Mouse (Mus musculus) G1E (cell line): Measurements from ENCODE around the gene Lrrc10. TPM values are rescaled to one million over a fixed set of nuclear protein-coding genes. Genes with fewer than 3 reads are reported as not detected.

Source experiments
- ATAC-seq: 2 replicates; pipeline ENCODE4 v1.8.0; 2016; ENCODE audit warnings: mild to moderate bottlenecking; ENCODE audit not compliant: insufficient number of reproducible peaks, poor library complexity, low FRiP score, severe bottlenecking; ENCODE audit errors: extremely low read depth
- DNase-seq: peaks from one replicate; pipeline ENCODE4 v3.0.0; 2012; ENCODE audit warnings: low spot score
- H3K27me3 ChIP-seq: 2 replicates; pipeline ENCODE4 v1.6.1; 2012; ENCODE audit warnings: mild to moderate bottlenecking, low read length, inconsistent platforms; ENCODE audit not compliant: insufficient read depth
- H3K36me3 ChIP-seq: replicated peaks from 2 replicates; pipeline ENCODE3; 2012; ENCODE audit warnings: mild to moderate bottlenecking, inconsistent platforms
- H3K4me1 ChIP-seq: 2 replicates; pipeline ENCODE4 v1.6.1; 2012; ENCODE audit warnings: low read depth, low read length, inconsistent platforms, mixed read lengths; ENCODE audit not compliant: insufficient read depth
- H3K4me3 ChIP-seq: 2 replicates; pipeline ENCODE4 v1.5.1; 2012; ENCODE audit warnings: low read depth, mild to moderate bottlenecking, inconsistent platforms, low read length, moderate library complexity, mixed read lengths
- H3K9me3 ChIP-seq: replicated peaks from 2 replicates; pipeline ENCODE4 v1.6.1; 2012; ENCODE audit warnings: inconsistent platforms
- CTCF ChIP-seq: IDR thresholded peaks from 2 replicates; pipeline ENCODE4 v1.5.1; 2012; ENCODE audit warnings: low read depth, low read length, inconsistent platforms, mixed read lengths
- GATA1 ChIP-seq: IDR thresholded peaks from 2 replicates; pipeline ENCODE4 v1.6.1; 2012; ENCODE audit warnings: borderline replicate concordance, low read length, inconsistent platforms, mixed read lengths
- GATA2 ChIP-seq: IDR thresholded peaks from 2 replicates; pipeline ENCODE4 v1.6.1; 2012; ENCODE audit warnings: low read depth, low read length, inconsistent platforms, borderline replicate concordance
- POLR2AphosphoS5 ChIP-seq: IDR thresholded peaks from 2 replicates; pipeline ENCODE4 v1.6.1; 2012; ENCODE audit warnings: low read depth, low read length, inconsistent platforms; ENCODE audit not compliant: insufficient replicate concordance
- TAL1 ChIP-seq: conservative IDR thresholded peaks from 2 replicates; pipeline ENCODE4 v1.6.1; 2012; ENCODE audit warnings: low read depth, low read length, inconsistent platforms, mixed read lengths
- polyA plus RNA-seq: library from polyadenylated mRNA; stranded (reverse); fragments of >175 nt; gene quantifications from 2 replicates; pipeline ENCODE4 v1.2.3, GENCODE M21; 2012
- total RNA-seq, 2 experiments: library from RNA; stranded (forward) in 1 of 2; stranded (reverse) in 1 of 2; fragments of 200-1000 nt in 1 of 2; fragments of >200 nt in 1 of 2; fragmentation: Nextera tagmentation in 1 of 2; gene quantifications; 2 replicates each; pipeline ENCODE4 v1.2.3; 2014 to 2017

Lrrc10 gene
- total and polyA plus RNA-seq, 3 experiments: 0.04 TPM; not detected in 2

DNA sequence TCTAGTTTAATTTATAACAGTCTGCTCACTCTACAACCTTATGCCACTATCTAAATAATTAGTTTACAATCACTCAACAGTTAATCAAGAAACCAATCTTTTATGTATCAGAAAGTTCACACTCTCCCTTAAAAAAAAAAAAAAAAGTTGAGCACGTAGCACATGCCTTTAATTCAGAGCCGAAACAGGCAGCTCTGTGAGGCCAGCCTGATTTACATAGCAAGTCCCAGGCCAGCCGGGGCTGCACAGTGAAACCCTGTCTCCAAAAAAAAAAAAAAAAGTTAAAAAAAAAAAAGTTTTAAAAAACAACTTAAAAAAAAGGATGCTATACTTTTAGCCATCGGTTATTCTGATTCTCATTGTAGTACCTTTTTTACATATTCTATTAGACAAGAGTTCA, 36.2 kb downstream of the Lrrc10 start:
- Histone ChIP-seq H3K4me3 (no peak overlapping the region), H3K4me1 (peaks cover 14% of the 10 kb centered on the region; the same call in 1 of the 2 replicates), H3K36me3 (peaks cover 86% of the 10 kb centered on the region), H3K9me3 (no peaks in the 10 kb centered on the region), H3K27me3 (no peaks in the 10 kb centered on the region)
- ATAC-seq (no peak), DNase-seq (no peak)
- TF ChIP-seq TAL1 (no peak), GATA1 (no peak), POLR2AphosphoS5 (no peak), CTCF (no peak), GATA2 (no peak)

DNA sequence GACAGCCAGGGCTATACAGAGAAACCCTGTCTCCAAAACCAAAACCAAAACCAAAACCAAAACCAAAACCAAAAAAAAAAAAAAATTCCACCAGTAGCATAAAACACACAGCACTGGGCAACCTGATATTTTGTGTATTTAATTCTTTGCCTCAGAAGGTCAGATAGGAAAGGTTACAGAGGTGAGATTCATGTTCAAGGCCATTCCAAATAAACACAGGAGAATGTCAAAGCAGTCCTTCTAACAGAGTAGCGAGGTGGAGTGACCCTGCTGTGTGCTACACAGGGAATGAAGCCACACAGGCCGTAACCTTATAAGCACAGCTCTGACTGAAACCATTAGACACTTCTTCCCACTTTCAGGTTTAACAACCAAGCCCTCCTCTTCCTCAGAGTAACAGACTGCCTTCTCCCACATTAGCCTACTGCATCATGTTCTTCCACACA, 36.8 kb downstream of the Lrrc10 start:
- Histone ChIP-seq H3K27me3 (no peaks in the 10 kb centered on the region), H3K4me3 (no peak overlapping the region), H3K9me3 (no peaks in the 10 kb centered on the region), H3K36me3 (peaks cover 83% of the 10 kb centered on the region), H3K4me1 (peaks cover 14% of the 10 kb centered on the region; the same call in 1 of the 2 replicates)
- no peak for DNase-seq
- TF ChIP-seq POLR2AphosphoS5: no peak
- no peak for TF ChIP-seq CTCF
- no peak for TF ChIP-seq TAL1
- no peak for TF ChIP-seq GATA2
- no peak for TF ChIP-seq GATA1
- no peak for ATAC-seq

GRCm38 (mm10) chr10:117089628-117090027, 44.5 kb downstream of the Lrrc10 start:
- H3K4me1 ChIP-seq: peaks cover 37% of the 10 kb centered on the region
- no peak for TF ChIP-seq GATA1
- no peak for TF ChIP-seq CTCF
- no peak for TF ChIP-seq GATA2
- TF ChIP-seq POLR2AphosphoS5: no peak
- peaks cover 77% of the 10 kb centered on the region for H3K36me3 ChIP-seq
- DNase-seq (no peak), ATAC-seq (no peak)
- no peaks in the 10 kb centered on the region for H3K9me3 ChIP-seq
- no peaks in the 10 kb centered on the region for H3K27me3 ChIP-seq
- no peak overlapping the region for H3K4me3 ChIP-seq

DNA sequence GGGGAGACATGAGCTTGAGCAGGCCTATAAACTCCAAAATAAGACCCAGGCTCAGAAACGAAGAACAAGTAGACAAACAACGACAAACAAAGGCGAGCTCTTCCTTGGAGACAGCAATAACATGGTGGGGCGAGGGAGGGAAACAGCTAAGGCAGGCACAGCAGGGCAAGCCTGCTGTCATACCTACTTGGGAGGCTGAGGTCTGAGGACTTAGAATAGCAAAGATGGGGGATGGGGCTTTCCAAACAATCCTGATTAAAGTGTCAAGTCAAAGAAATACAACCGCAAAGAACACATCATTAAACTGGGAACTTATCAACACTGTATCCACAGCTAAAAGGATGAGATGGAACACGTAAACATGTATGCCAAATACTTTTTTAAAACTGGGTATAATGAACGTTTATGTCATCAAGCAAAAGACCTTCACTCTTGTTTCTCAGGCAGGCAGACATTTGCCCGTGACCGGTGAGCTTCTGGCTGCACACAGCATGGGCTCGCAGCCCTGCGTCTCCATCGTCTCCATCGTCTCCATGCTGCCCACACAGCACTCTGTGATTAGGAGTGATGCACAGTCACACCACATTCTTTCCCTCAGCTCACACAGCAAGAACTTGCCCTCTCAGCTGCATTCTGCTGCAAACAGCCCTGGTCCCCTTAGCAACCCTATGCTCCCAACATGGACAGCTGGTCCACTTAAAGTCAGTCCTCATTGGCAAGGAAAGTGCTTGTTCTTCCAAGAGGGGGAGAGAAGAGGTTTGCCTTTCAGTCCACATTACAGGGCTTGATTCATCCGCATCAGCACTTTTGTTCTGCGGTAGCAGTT, 49.6 kb downstream of the Lrrc10 start:
- Histone ChIP-seq H3K27me3 (no peaks in the 10 kb centered on the region), H3K4me1 (peaks cover 64% of the 10 kb centered on the region), H3K4me3 (no peak overlapping the region), H3K36me3 (peaks cover 66% of the 10 kb centered on the region), H3K9me3 (no peaks in the 10 kb centered on the region)
- TF ChIP-seq CTCF (no peak), GATA1 (no peak), GATA2 (no peak), TAL1 (no peak), POLR2AphosphoS5 (no peak)
- no peak for DNase-seq
- ATAC-seq: no peak

DNA sequence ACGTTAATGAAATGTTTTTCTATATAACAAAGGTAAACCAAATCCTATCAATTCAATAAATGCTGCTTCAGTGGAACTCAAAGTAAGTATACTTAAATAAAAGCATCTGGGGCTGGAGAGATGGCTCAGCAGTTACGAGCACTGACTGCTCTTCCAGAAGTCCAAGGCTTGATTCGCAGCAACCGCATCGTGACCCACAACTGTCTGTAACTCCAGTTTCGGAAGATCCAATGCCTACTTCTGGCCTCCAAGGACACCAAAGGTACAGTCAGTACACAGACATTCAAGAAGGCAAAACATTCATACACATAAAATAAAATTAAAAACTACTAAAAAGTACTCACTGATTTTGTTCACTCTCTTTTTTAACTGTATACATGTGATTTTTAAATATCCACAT, 51.0 kb downstream of the Lrrc10 start:
- H3K4me1 ChIP-seq: peaks cover 67% of the 10 kb centered on the region
- no peak for ATAC-seq
- no peak for DNase-seq
- H3K4me3 ChIP-seq: no peak overlapping the region
- peaks cover 68% of the 10 kb centered on the region for H3K36me3 ChIP-seq
- no peaks in the 10 kb centered on the region for H3K9me3 ChIP-seq
- TF ChIP-seq TAL1 (no peak), GATA1 (no peak), GATA2 (no peak), POLR2AphosphoS5 (no peak), CTCF (no peak)
- H3K27me3 ChIP-seq: no peaks in the 10 kb centered on the region

Other genes starting within 250 kb of the Lrrc10 start
- not detected in 2 replicates for gene Myrfl, start 148.4 kb upstream of the Lrrc10 start, total RNA-seq (2014; fragmentation: Nextera tagmentation)
- 0.11 TPM in 1 of 2 replicates, not detected in the other for gene Myrfl, start 148.4 kb upstream of the Lrrc10 start, total RNA-seq (2017)
- not detected in 2 replicates for gene Myrfl, start 148.4 kb upstream of the Lrrc10 start, polyA plus RNA-seq
- 14.0 and 14.3 TPM in 2 replicates for gene Rab3ip, start 94.6 kb upstream of the Lrrc10 start, total RNA-seq (2014; fragmentation: Nextera tagmentation)
- gene Rab3ip, start 94.6 kb upstream of the Lrrc10 start, total RNA-seq (2017): 14.4 and 18.8 TPM in 2 replicates
- gene Rab3ip, start 94.6 kb upstream of the Lrrc10 start, polyA plus RNA-seq: 12.8 and 15.2 TPM in 2 replicates
- gene Gm10271, start 72.7 kb upstream of the Lrrc10 start, total RNA-seq (2014; fragmentation: Nextera tagmentation): not detected in 2 replicates
- gene Gm10271, start 72.7 kb upstream of the Lrrc10 start, total RNA-seq (2017): not detected in 2 replicates
- gene Gm10271, start 72.7 kb upstream of the Lrrc10 start, polyA plus RNA-seq: not detected in 2 replicates
- not detected in 2 replicates for gene Best3, start 59.0 kb upstream of the Lrrc10 start, total RNA-seq (2014; fragmentation: Nextera tagmentation)
- not detected in 2 replicates for gene Best3, start 59.0 kb upstream of the Lrrc10 start, total RNA-seq (2017)
- not detected in 2 replicates for gene Best3, start 59.0 kb upstream of the Lrrc10 start, polyA plus RNA-seq
- 535 and 554 TPM in 2 replicates for gene Cct2, start 18.5 kb downstream of the Lrrc10 start, total RNA-seq (2014; fragmentation: Nextera tagmentation)
- gene Cct2, start 18.5 kb downstream of the Lrrc10 start, total RNA-seq (2017): 620 and 644 TPM in 2 replicates
- gene Cct2, start 18.5 kb downstream of the Lrrc10 start, polyA plus RNA-seq: 38.5 and 38.6 TPM in 2 replicates
- 105 and 107 TPM in 2 replicates for gene Frs2, start 103.2 kb downstream of the Lrrc10 start, total RNA-seq (2014; fragmentation: Nextera tagmentation)
- gene Frs2, start 103.2 kb downstream of the Lrrc10 start, total RNA-seq (2017): 15.9 and 19.6 TPM in 2 replicates
- gene Frs2, start 103.2 kb downstream of the Lrrc10 start, polyA plus RNA-seq: 12.8 and 16.6 TPM in 2 replicates
- 34.2 and 35.2 TPM in 2 replicates for gene Yeats4, start 179.2 kb downstream of the Lrrc10 start, total RNA-seq (2014; fragmentation: Nextera tagmentation)
- gene Yeats4, start 179.2 kb downstream of the Lrrc10 start, total RNA-seq (2017): 72.3 and 83.9 TPM in 2 replicates
- gene Yeats4, start 179.2 kb downstream of the Lrrc10 start, polyA plus RNA-seq: 75.8 and 92.3 TPM in 2 replicates
- not detected in 2 replicates for gene 9530003J23Rik, start 193.4 kb downstream of the Lrrc10 start, total RNA-seq (2014; fragmentation: Nextera tagmentation)
- gene 9530003J23Rik, start 193.4 kb downstream of the Lrrc10 start, total RNA-seq (2017): 0.12 and 0.16 TPM in 2 replicates
- not detected in 2 replicates for gene 9530003J23Rik, start 193.4 kb downstream of the Lrrc10 start, polyA plus RNA-seq
- not detected in 2 replicates for gene Lyz2, start 237.0 kb downstream of the Lrrc10 start, total RNA-seq (2014; fragmentation: Nextera tagmentation)
- 6.9 and 7.3 TPM in 2 replicates for gene Lyz2, start 237.0 kb downstream of the Lrrc10 start, total RNA-seq (2017)
- 0.11 and 0.14 TPM in 2 replicates for gene Lyz2, start 237.0 kb downstream of the Lrrc10 start, polyA plus RNA-seq
- not detected in 2 replicates for gene Lyz1, start 247.5 kb downstream of the Lrrc10 start, total RNA-seq (2014; fragmentation: Nextera tagmentation)
- 0.11 TPM in 1 of 2 replicates, not detected in the other for gene Lyz1, start 247.5 kb downstream of the Lrrc10 start, total RNA-seq (2017)
- not detected in 2 replicates for gene Lyz1, start 247.5 kb downstream of the Lrrc10 start, polyA plus RNA-seq